Mouse (Mus musculus) 416B (cell line): ENCODE results near the gene Scyl2.

Source experiments
- DNase-seq: peaks from one replicate; pipeline ENCODE4 v3.0.0; 2011; ENCODE audit warnings: low read depth

Gene Scyl2

GRCm38 (mm10) chr10:89595514-89595913 lies 90.6 kb downstream of the Scyl2 start:
- no peak for DNase-seq

- DNase-seq, result peak; percentile 70
Measured at GRCm38 (mm10) chr10:89594309-89594708, 91.8 kb downstream of the Scyl2 start.

GRCm38 (mm10) chr10:89592797-89593196 lies 93.3 kb downstream of the Scyl2 start:
- DNase-seq, result no peak

GRCm38 (mm10) chr10:89589877-89590276 lies 96.2 kb downstream of the Scyl2 start:
- DNase-seq, result no peak
